Mouse (Mus musculus) bone marrow macrophage, adult 2 months (primary cell): ENCODE results near the gene Srsf6. TPM values are rescaled to one million over a fixed set of nuclear protein-coding genes. Genes with fewer than 3 reads are reported as not detected.
"Not testable (repeated sequence)": the region's sequence is repeated elsewhere in the genome, so short reads cannot be mapped to it uniquely, and the experiment has no call there.

Experiments
- H3K27ac ChIP-seq: 2 replicates; pipeline ENCODE4 v1.5.1; 2012; ENCODE audit warnings: low read depth, low read length; ENCODE audit not compliant: insufficient read depth
- H3K4me1 ChIP-seq: 2 replicates; pipeline ENCODE4 v1.6.1; 2012; ENCODE audit warnings: low read length; ENCODE audit not compliant: control insufficient read depth, insufficient read depth
- H3K4me3 ChIP-seq: 2 replicates; pipeline ENCODE4 v1.5.1; 2012; ENCODE audit warnings: mild to moderate bottlenecking, low read length, moderate library complexity; ENCODE audit not compliant: insufficient read depth
- CTCF ChIP-seq: IDR thresholded peaks from 2 replicates; pipeline ENCODE4 v1.5.1; 2012; ENCODE audit warnings: low read depth, mild to moderate bottlenecking, low read length, moderate library complexity
- POLR2A ChIP-seq: IDR thresholded peaks from 2 replicates; pipeline ENCODE4 v1.6.1; 2012; ENCODE audit warnings: mild to moderate bottlenecking, low read depth, low read length, borderline replicate concordance
- polyA plus RNA-seq: library from polyadenylated mRNA; stranded (reverse); fragments of >200 nt; gene quantifications from 2 replicates; pipeline ENCODE4 v1.2.4, GENCODE M21; 2012; ENCODE audit not compliant: missing spikeins, insufficient read depth, insufficient read length

The Srsf6 gene
- 106 and 115 TPM in 2 replicates for polyA plus RNA-seq

- TF ChIP-seq POLR2A (no peak), CTCF (no peak)
- H3K4me3 ChIP-seq, result peak within 1 kb of the TSS; percentile 99
- H3K4me1 ChIP-seq, result peaks cover 7% of the 10 kb centered on the region
- peak within 1 kb of the TSS; percentile 91 for H3K27ac ChIP-seq
Measured at GRCm38 (mm10) chr2:162931123-162931673, at the start of gene Srsf6. Gene Srsf6, plus strand, starts transcription at chr2:162931528.

- Histone ChIP-seq H3K4me1 (no peaks in the 10 kb centered on the region), H3K4me3 (no peak overlapping the region), H3K27ac (no peak overlapping the region)
- TF ChIP-seq POLR2A, result no peak
- TF ChIP-seq CTCF, result no peak
Measured at GRCm38 (mm10) chr2:162884101-162884500, 47.2 kb upstream of the Srsf6 start.

GRCm38 (mm10) chr2:162887121-162887520 lies 44.2 kb upstream of the Srsf6 start:
- TF ChIP-seq CTCF, result no peak
- no peak overlapping the region for H3K27ac ChIP-seq
- H3K4me3 ChIP-seq, result no peak overlapping the region
- no peaks in the 10 kb centered on the region for H3K4me1 ChIP-seq

- H3K27ac ChIP-seq, result no peak overlapping the region
- no peaks in the 10 kb centered on the region for H3K4me1 ChIP-seq
- no peak for TF ChIP-seq CTCF
- TF ChIP-seq POLR2A, result no peak
- H3K4me3 ChIP-seq, result no peak overlapping the region
Measured at GRCm38 (mm10) chr2:162888677-162889076, 42.7 kb upstream of the Srsf6 start.

GRCm38 (mm10) chr2:162889191-162889590 lies 42.1 kb upstream of the Srsf6 start:
- no peak for TF ChIP-seq POLR2A
- no peak for TF ChIP-seq CTCF
- Histone ChIP-seq H3K4me3 (no peak overlapping the region), H3K4me1 (no peaks in the 10 kb centered on the region), H3K27ac (no peak overlapping the region)

- TF ChIP-seq CTCF (no peak), POLR2A (no peak)
- Histone ChIP-seq H3K4me1 (no peaks in the 10 kb centered on the region), H3K27ac (no peak overlapping the region), H3K4me3 (no peak overlapping the region)
Measured at GRCm38 (mm10) chr2:162889731-162890130, 41.6 kb upstream of the Srsf6 start.

GRCm38 (mm10) chr2:162892979-162893378 lies 38.3 kb upstream of the Srsf6 start:
- H3K4me1 ChIP-seq, H3K4me3 ChIP-seq, H3K27ac ChIP-seq: not testable (repeated sequence)

- H3K4me1 ChIP-seq, H3K27ac ChIP-seq, H3K4me3 ChIP-seq: not testable (repeated sequence)
Measured at GRCm38 (mm10) chr2:162899256-162899655, 32.1 kb upstream of the Srsf6 start.

GRCm38 (mm10) chr2:162899880-162900589 lies 31.3 kb upstream of the Srsf6 start:
- no peak overlapping the region for H3K27ac ChIP-seq
- no peaks in the 10 kb centered on the region for H3K4me1 ChIP-seq
- TF ChIP-seq CTCF, result no peak
- no peak for TF ChIP-seq POLR2A
- no peak overlapping the region for H3K4me3 ChIP-seq

GRCm38 (mm10) chr2:162900590-162900916 lies 30.8 kb upstream of the Srsf6 start:
- TF ChIP-seq POLR2A (no peak), CTCF (no peak)
- no peak overlapping the region for H3K27ac ChIP-seq
- H3K4me1 ChIP-seq, result no peaks in the 10 kb centered on the region
- no peak overlapping the region for H3K4me3 ChIP-seq

GRCm38 (mm10) chr2:162905902-162906301 lies 25.4 kb upstream of the Srsf6 start:
- H3K27ac ChIP-seq, result no peak overlapping the region
- TF ChIP-seq POLR2A (no peak), CTCF (no peak)
- no peaks in the 10 kb centered on the region for H3K4me1 ChIP-seq
- no peak overlapping the region for H3K4me3 ChIP-seq
